Mouse (Mus musculus): ENCODE measurements around the gene Cd300lg. TPM values are rescaled to one million over a fixed set of nuclear protein-coding genes. Genes with fewer than 3 reads are reported as not detected.

Gene Cd300lg
- total and polyA plus RNA-seq, 3 experiments: not detected

DNA sequence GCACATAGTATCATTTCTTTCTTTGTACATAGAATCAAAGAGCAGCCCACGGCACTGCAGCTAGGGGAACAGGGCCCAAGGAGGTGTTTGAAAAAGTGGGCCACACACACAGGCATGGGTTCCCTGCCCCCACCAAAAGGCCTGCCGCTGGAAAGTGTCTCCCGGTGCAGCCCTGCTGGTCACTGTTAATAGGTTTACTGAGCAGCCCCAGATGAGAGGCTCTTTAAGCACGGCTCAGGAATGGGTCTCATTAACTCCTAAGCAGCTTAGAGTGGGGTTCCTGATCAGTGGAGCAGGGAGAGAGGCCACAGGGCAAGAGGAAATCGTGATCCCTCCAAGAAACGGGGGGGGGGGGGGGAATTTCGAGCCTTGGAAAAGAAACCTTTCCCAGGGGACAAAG is 42.9 kb downstream of the Cd300lg start:
- in situ Hi-C loops (cut with MboI; ENCODE audit: low pct_ligation_motif_present, low pct_unique_long_range_greater_than_20kb, low sequenced_read_pairs) (no loop called here), dilution Hi-C loops (cut with MboI; ENCODE audit: extremely low pct_ligation_motif_present, extremely low pct_unique_long_range_greater_than_20kb, low sequenced_read_pairs) (no loop called here)
- H3K36me3 ChIP-seq (replicated peaks in 1 of 2; ENCODE audit: control insufficient read depth in 1 of 2, insufficient read depth in 1 of 2, low read length in 1 of 2): no peaks in the 10 kb centered on the region
- TF ChIP-seq USF1 (IDR thresholded peaks at IDR 0.05; ENCODE audit: low read depth, low read length) (no peak), ZC3H11A (IDR thresholded peaks at IDR 0.05; ENCODE audit: low read depth, low read length) (no peak), ETS1 (conservative IDR thresholded peaks at IDR 0.05; ENCODE audit: low read depth, low read length) (no peak), MAZ (IDR thresholded peaks at IDR 0.05; ENCODE audit: low read depth, low read length) (no peak), TCF12 (IDR thresholded peaks at IDR 0.05; ENCODE audit: low read depth, low read length) (no peak), SMC3 (IDR thresholded peaks at IDR 0.05; ENCODE audit: low read depth, low read length) (no peak), ZKSCAN1 (IDR thresholded peaks at IDR 0.05; ENCODE audit: borderline replicate concordance, low read depth, low read length) (no peak), JUND (conservative IDR thresholded peaks at IDR 0.05; ENCODE audit: low read depth, low read length) (no peak)
- no peaks in the 10 kb centered on the region for H3K79me2 ChIP-seq (replicated peaks; ENCODE audit: control insufficient read depth, extremely low read depth, insufficient read depth, poor library complexity, severe bottlenecking)
- no peak overlapping the region for H3K4me3 ChIP-seq (replicated peaks in 1 of 3; ENCODE audit: low read depth in 2 of 3, low read length in 2 of 3, poor library complexity in 1 of 3)
- H3K27ac ChIP-seq (ENCODE audit: insufficient read depth, low read depth): no peak overlapping the region
- no peak for DNase-seq (ENCODE audit: extremely low read depth)
- peaks cover 3 to 28% of the 10 kb centered on the region in 2 experiments; a peak in 3 of 4 replicates for H3K4me1 ChIP-seq (ENCODE audit: control insufficient read depth in 1 of 2, insufficient read depth in 2 of 2)
- peaks cover 18% of the 10 kb centered on the region for H3K9me3 ChIP-seq (replicated peaks; ENCODE audit: low read length)
- H3K9ac ChIP-seq (ENCODE audit: insufficient read depth, low read depth): no peak overlapping the region
- H3K27me3 ChIP-seq (replicated peaks): peaks cover 66% of the 10 kb centered on the region
- H3K4me2 ChIP-seq (ENCODE audit: insufficient read depth, low read depth, poor library complexity, severe bottlenecking): no peak overlapping the region

DNA sequence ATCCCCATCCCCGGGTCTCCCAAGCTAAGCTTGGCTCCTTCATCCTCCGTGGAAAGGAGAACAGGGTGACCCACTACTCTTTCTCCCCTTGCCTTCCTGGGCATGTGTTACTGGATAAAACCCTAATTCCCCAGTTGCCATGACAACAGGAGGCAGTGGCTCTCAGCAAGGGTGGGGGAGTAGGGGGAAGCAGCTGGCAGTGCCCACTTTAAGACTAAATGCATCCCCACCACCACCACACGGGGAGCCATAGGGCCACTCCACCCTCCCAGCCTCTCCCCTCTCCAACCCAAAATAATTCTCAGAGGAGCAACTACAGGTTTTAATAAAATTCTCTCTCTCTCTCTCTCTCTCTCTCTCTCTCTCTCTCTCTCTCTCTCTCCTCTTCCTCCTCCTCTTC is 45.0 kb downstream of the Cd300lg start:
- in situ Hi-C loops (cut with MboI; ENCODE audit: low pct_ligation_motif_present, low pct_unique_long_range_greater_than_20kb, low sequenced_read_pairs): no loop called here
- H3K36me3 ChIP-seq (replicated peaks in 1 of 2; ENCODE audit: control insufficient read depth in 1 of 2, insufficient read depth in 1 of 2, low read length in 1 of 2): no peaks in the 10 kb centered on the region
- H3K4me1 ChIP-seq (ENCODE audit: control insufficient read depth in 1 of 2, insufficient read depth in 2 of 2): peaks cover 3 to 31% of the 10 kb centered on the region in 2 experiments; a peak in 3 of 4 replicates
- H3K9me3 ChIP-seq (replicated peaks; ENCODE audit: low read length): peaks cover 18% of the 10 kb centered on the region
- H3K9ac ChIP-seq (ENCODE audit: insufficient read depth, low read depth): no peak overlapping the region
- dilution Hi-C loops (cut with MboI; ENCODE audit: extremely low pct_ligation_motif_present, extremely low pct_unique_long_range_greater_than_20kb, low sequenced_read_pairs): no loop called here
- H3K27ac ChIP-seq (ENCODE audit: insufficient read depth, low read depth): no peak overlapping the region
- H3K27me3 ChIP-seq (replicated peaks): peaks cover 70% of the 10 kb centered on the region
- no peak overlapping the region for H3K4me2 ChIP-seq (ENCODE audit: insufficient read depth, low read depth, poor library complexity, severe bottlenecking)
- no peak overlapping the region for H3K4me3 ChIP-seq (replicated peaks in 1 of 3; ENCODE audit: low read depth in 2 of 3, low read length in 2 of 3, poor library complexity in 1 of 3)
- no peak for TF ChIP-seq NELFE (IDR thresholded peaks at IDR 0.05; ENCODE audit: low read depth, low read length)
- no peak for TF ChIP-seq IRF4 (IDR thresholded peaks at IDR 0.05; ENCODE audit: low read depth, low read length)
- TF ChIP-seq ZNF384 (IDR thresholded peaks at IDR 0.05; ENCODE audit: low read depth, low read length): no peak
- TF ChIP-seq ZC3H11A (IDR thresholded peaks at IDR 0.05; ENCODE audit: low read depth, low read length): no peak
- TF ChIP-seq ELF1 (IDR thresholded peaks at IDR 0.05; ENCODE audit: low read depth, low read length): no peak
- TF ChIP-seq POLR2A (IDR thresholded peaks at IDR 0.05; ENCODE audit: low read depth, low read length): no peak
- no peak for TF ChIP-seq PAX5 (IDR thresholded peaks at IDR 0.05; ENCODE audit: low read length)
- TF ChIP-seq ZKSCAN1 (IDR thresholded peaks at IDR 0.05; ENCODE audit: borderline replicate concordance, low read depth, low read length): no peak
- no peak for TF ChIP-seq USF2 (conservative IDR thresholded peaks at IDR 0.05; ENCODE audit: low read depth, low read length)
- no peak for TF ChIP-seq MAZ (IDR thresholded peaks at IDR 0.05; ENCODE audit: low read depth, low read length)
- no peak for TF ChIP-seq CHD1 (IDR thresholded peaks at IDR 0.05; ENCODE audit: low read depth, low read length)
- TF ChIP-seq CTCF (conservative IDR thresholded peaks at IDR 0.05 in 1 of 2, IDR thresholded peaks at IDR 0.05 in 1 of 2; ENCODE audit: low read depth in 2 of 2, low read length in 2 of 2): no peak
- no peak for TF ChIP-seq MAX (IDR thresholded peaks at IDR 0.05; ENCODE audit: low read length)
- TF ChIP-seq POLR2AphosphoS2 (IDR thresholded peaks at IDR 0.05; ENCODE audit: low read depth, low read length): no peak
- no peak for TF ChIP-seq NRF1 (IDR thresholded peaks at IDR 0.05; ENCODE audit: low read depth, low read length)
- H3K79me2 ChIP-seq (replicated peaks; ENCODE audit: control insufficient read depth, extremely low read depth, insufficient read depth, poor library complexity, severe bottlenecking): no peaks in the 10 kb centered on the region
- no peak for DNase-seq (ENCODE audit: extremely low read depth)
